Mouse (Mus musculus): Measurements from ENCODE around the gene A630001G21Rik.

GRCm38 (mm10) chr1:85767754-85768153, 10.7 kb downstream of the A630001G21Rik start:
- no peak for TF ChIP-seq JUND (IDR thresholded peaks at IDR 0.05; ENCODE audit: low read depth, low read length)
- TF ChIP-seq CTCF (IDR thresholded peaks at IDR 0.05 in 2 of 3, conservative IDR thresholded peaks at IDR 0.05 in 1 of 3; ENCODE audit: control insufficient read depth in 1 of 3, insufficient read depth in 1 of 3, low read depth in 2 of 3, low read length in 3 of 3, poor library complexity in 1 of 3, severe bottlenecking in 1 of 3): no peak
- TF ChIP-seq ZNF384 (IDR thresholded peaks at IDR 0.05; ENCODE audit: low read depth, low read length): peak; percentile 95
- no peak for TF ChIP-seq POLR2AphosphoS2 (IDR thresholded peaks at IDR 0.05; ENCODE audit: low read length)
- TF ChIP-seq MAFK (IDR thresholded peaks at IDR 0.05; ENCODE audit: borderline replicate concordance, low read depth, low read length): no peak
- no peak for TF ChIP-seq NELFE (IDR thresholded peaks at IDR 0.05; ENCODE audit: low read depth, low read length)
- peak; percentile 53 for TF ChIP-seq GATA1 (IDR thresholded peaks at IDR 0.05; ENCODE audit: low read depth, low read length)
- no peak for TF ChIP-seq TAL1 (IDR thresholded peaks at IDR 0.05; ENCODE audit: low read length)
- TF ChIP-seq EP300 (IDR thresholded peaks at IDR 0.05; ENCODE audit: low read depth in 1 of 2, low read length in 2 of 2): no peak

All from MEL (cell line).